Mouse (Mus musculus): ENCODE measurements around the gene St3gal3. TPM values are rescaled to one million over a fixed set of nuclear protein-coding genes. Genes with fewer than 3 reads are reported as not detected.

The St3gal3 gene
- total and polyA plus RNA-seq, 3 experiments: 16.4 to 23.3 TPM; not detected in 1

- H3K36me3 ChIP-seq (ENCODE audit: control insufficient read depth in 1 of 2, insufficient read depth in 2 of 2, low read length in 2 of 2): peaks cover 0 to 34% of the 10 kb centered on the region in 2 experiments; a peak in 2 of 4 replicates
- H3K9me3 ChIP-seq (replicated peaks; ENCODE audit: insufficient read depth, low read length): no peaks in the 10 kb centered on the region
- peaks cover 37% of the 10 kb centered on the region for H3K79me2 ChIP-seq (ENCODE audit: control insufficient read depth, insufficient read depth, low read length, poor library complexity)
- peak overlapping the region; percentile 80 for H3K27ac ChIP-seq (ENCODE audit: control insufficient read depth, low read depth, low read length)
- H3K9ac ChIP-seq (ENCODE audit: control insufficient read depth, low read depth, low read length, poor library complexity, severe bottlenecking): peak overlapping the region; percentile 75
- H3K4me1 ChIP-seq (ENCODE audit: control insufficient read depth in 1 of 2, insufficient read depth in 2 of 2, low read length in 2 of 2): peaks cover 13 to 33% of the 10 kb centered on the region in 2 experiments
- peak overlapping the region; percentile 90 to 96 for H3K4me3 ChIP-seq (ENCODE audit: control insufficient read depth in 1 of 2, insufficient read depth in 1 of 2, low read depth in 2 of 2, low read length in 2 of 2)
- no peaks in the 10 kb centered on the region for H3K27me3 ChIP-seq (ENCODE audit: control insufficient read depth in 1 of 2, insufficient read depth in 2 of 2, low read length in 2 of 2)
- DNase-seq (ENCODE audit: low read depth, low spot score): peak; percentile 78
- TF ChIP-seq TBP (IDR thresholded peaks at IDR 0.05; ENCODE audit: low read depth, low read length) (peak; percentile 67; the same call in 1 of the 2 replicates), MAFK (IDR thresholded peaks at IDR 0.05; ENCODE audit: borderline replicate concordance, low read depth, low read length) (no peak), ETS1 (IDR thresholded peaks at IDR 0.05; ENCODE audit: low read depth, low read length) (no peak), RCOR1 (IDR thresholded peaks at IDR 0.05; ENCODE audit: low read depth, low read length) (no peak; the same call in 1 of the 2 replicates), NRF1 (IDR thresholded peaks at IDR 0.05; ENCODE audit: insufficient read depth, low read depth, low read length, poor library complexity, severe bottlenecking) (no peak), UBTF (IDR thresholded peaks at IDR 0.05; ENCODE audit: borderline replicate concordance, insufficient read depth, low read depth, low read length) (no peak), MYC (IDR thresholded peaks at IDR 0.05; ENCODE audit: low read depth, low read length) (no peak; the same call in 1 of the 2 replicates), EP300 (IDR thresholded peaks at IDR 0.05; ENCODE audit: low read depth in 1 of 2, low read length in 2 of 2) (peak; percentile 16 to 45; a peak in 2 of 4 replicates), POLR2AphosphoS5 (IDR thresholded peaks at IDR 0.05; ENCODE audit: borderline replicate concordance, low read depth, low read length) (no peak), MAZ (IDR thresholded peaks at IDR 0.05; ENCODE audit: low read depth, low read length) (no peak), GABPA (IDR thresholded peaks at IDR 0.05; ENCODE audit: low read depth, low read length) (no peak), RAD21 (IDR thresholded peaks at IDR 0.05; ENCODE audit: low read depth, low read length) (no peak), JUND (IDR thresholded peaks at IDR 0.05; ENCODE audit: low read depth, low read length) (no peak), E2F4 (IDR thresholded peaks at IDR 0.05; ENCODE audit: borderline replicate concordance, low read depth, low read length) (no peak), SMC3 (IDR thresholded peaks at IDR 0.05; ENCODE audit: low read depth, low read length) (no peak), POLR2AphosphoS2 (IDR thresholded peaks at IDR 0.05; ENCODE audit: low read length) (no peak), ZC3H11A (IDR thresholded peaks at IDR 0.05; ENCODE audit: low read depth, low read length) (no peak), HCFC1 (IDR thresholded peaks at IDR 0.05; ENCODE audit: low read depth, low read length) (no peak), MAX (IDR thresholded peaks at IDR 0.05; ENCODE audit: low read length) (no peak), ELF1 (IDR thresholded peaks at IDR 0.05; ENCODE audit: low read depth, low read length) (no peak), GATA1 (IDR thresholded peaks at IDR 0.05; ENCODE audit: low read depth, low read length) (no peak), KAT2A (conservative IDR thresholded peaks at IDR 0.05; ENCODE audit: low read depth, low read length) (no peak), CTCF (IDR thresholded peaks at IDR 0.05 in 2 of 3, conservative IDR thresholded peaks at IDR 0.05 in 1 of 3; ENCODE audit: control insufficient read depth in 1 of 3, insufficient read depth in 1 of 3, low read depth in 2 of 3, low read length in 3 of 3, poor library complexity in 1 of 3, severe bottlenecking in 1 of 3) (no peak), POLR2A (IDR thresholded peaks at IDR 0.05; ENCODE audit: control insufficient read depth in 1 of 2, insufficient read depth in 1 of 2, low read depth in 1 of 2, low read length in 2 of 2, poor library complexity in 1 of 2) (0 out of 4 replicates have a peak, but pooled peaks of 1 of the 2 experiments have one; percentile 18), USF2 (IDR thresholded peaks at IDR 0.05; ENCODE audit: borderline replicate concordance in 1 of 2, insufficient read depth in 1 of 2, low read depth in 1 of 2, low read length in 2 of 2) (no peak), TCF12 (IDR thresholded peaks at IDR 0.05; ENCODE audit: low read depth, low read length) (no peak), ZMIZ1 (IDR thresholded peaks at IDR 0.05; ENCODE audit: low read depth, low read length) (no peak), NELFE (IDR thresholded peaks at IDR 0.05; ENCODE audit: low read depth, low read length) (peak; percentile 4; the same call in 1 of the 2 replicates), TAL1 (IDR thresholded peaks at IDR 0.05; ENCODE audit: low read length) (no peak), CHD2 (IDR thresholded peaks at IDR 0.05; ENCODE audit: low read length) (no peak), ZNF384 (IDR thresholded peaks at IDR 0.05; ENCODE audit: low read depth, low read length) (peak; percentile 41; the same call in 1 of the 2 replicates), BHLHE40 (IDR thresholded peaks at IDR 0.05; ENCODE audit: borderline replicate concordance, low read depth, low read length) (no peak), ZKSCAN1 (IDR thresholded peaks at IDR 0.05; ENCODE audit: low read depth, low read length) (no peak), SIN3A (IDR thresholded peaks at IDR 0.05; ENCODE audit: low read length) (peak; percentile 25; the same call in 1 of the 2 replicates), USF1 (IDR thresholded peaks at IDR 0.05; ENCODE audit: low read depth, low read length) (no peak), MYB (IDR thresholded peaks at IDR 0.05; ENCODE audit: low read depth, low read length) (no peak), CHD1 (IDR thresholded peaks at IDR 0.05; ENCODE audit: low read depth, low read length) (peak; percentile 35; the same call in 1 of the 2 replicates)
Observed at GRCm38 (mm10) chr4:117915489-117916105, 219.1 kb downstream of the St3gal3 start.
